Mouse (Mus musculus): ENCODE results near the gene Misp.

- no peak for TF ChIP-seq CTCF (IDR thresholded peaks at IDR 0.05; ENCODE audit: control insufficient read depth, insufficient read depth, low read length)
- TF ChIP-seq POLR2A (IDR thresholded peaks at IDR 0.05; ENCODE audit: borderline replicate concordance, control insufficient read depth, low read depth, low read length), result no peak
These were observed 3.7 kb upstream of the Misp start for GRCm38 (mm10) chr10:79817111-79817510.
